Mouse (Mus musculus): ENCODE data around the gene Sgsm2. TPM values are rescaled to one million over a fixed set of nuclear protein-coding genes. Genes with fewer than 3 reads are reported as not detected.

Sgsm2 gene
- polyA plus RNA-seq, 1 experiment from 2014 or later = 6.2 TPM

DNA sequence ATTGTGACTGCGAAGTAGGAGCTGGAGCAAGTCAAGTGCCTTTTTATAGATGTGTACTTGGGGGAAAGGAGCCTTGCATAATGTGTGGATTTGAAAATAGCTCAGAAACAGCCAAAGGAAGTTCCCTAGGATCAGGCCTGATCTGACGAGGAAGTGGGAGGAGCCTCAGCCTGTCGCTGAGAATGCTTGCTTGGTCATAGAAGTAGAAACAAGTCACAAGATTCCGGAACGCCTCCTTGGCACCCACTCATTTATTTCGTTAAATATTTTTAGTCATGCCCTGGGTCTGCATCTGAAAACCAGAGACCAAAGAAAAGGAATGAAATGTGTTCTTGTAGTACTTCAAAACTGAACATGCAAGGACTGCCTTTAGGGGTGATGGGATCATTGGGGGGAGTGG lies 57.9 kb downstream of the Sgsm2 start:
- no peak overlapping the region; the same call in 1 of the 2 replicates for H3K9ac ChIP-seq
- peaks cover 35% of the 10 kb centered on the region for H3K4me1 ChIP-seq
- no peak for ATAC-seq (ENCODE audit: insufficient read depth, low FRiP score, low read depth)
- peak overlapping the region; percentile 57; the same call in 1 of the 2 replicates for H3K4me3 ChIP-seq (replicated peaks)
- 28% methylated on average over 6 of the region's 6 CpGs for WGBS
- H3K9me3 ChIP-seq = no peaks in the 10 kb centered on the region
- H3K27me3 ChIP-seq (replicated peaks) = no peaks in the 10 kb centered on the region
- H3K4me2 ChIP-seq = peak overlapping the region; percentile 90
- H3K27ac ChIP-seq = peak overlapping the region; percentile 98
- peaks cover 4% of the 10 kb centered on the region for H3K36me3 ChIP-seq

- WGBS = under 1% methylated on average over 33 of the region's 35 CpGs
- Histone ChIP-seq H3K9me3 (no peaks in the 10 kb centered on the region), H3K27me3 (replicated peaks) (no peaks in the 10 kb centered on the region), H3K9ac (peak overlapping the region; percentile 50), H3K4me1 (peaks cover 40% of the 10 kb centered on the region), H3K27ac (peak overlapping the region; percentile 98), H3K36me3 (peaks cover 4% of the 10 kb centered on the region), H3K4me3 (replicated peaks) (peak overlapping the region; percentile 57), H3K4me2 (peak overlapping the region; percentile 90)
- ATAC-seq (ENCODE audit: insufficient read depth, low FRiP score, low read depth) = peak; percentile 72
These were observed 58.4 kb downstream of the Sgsm2 start for GRCm38 (mm10) chr11:74838441-74838840.

- H3K4me2 ChIP-seq = peak overlapping the region; percentile 90
- peaks cover 3% of the 10 kb centered on the region for H3K36me3 ChIP-seq
- H3K9me3 ChIP-seq = no peaks in the 10 kb centered on the region
- H3K4me3 ChIP-seq (replicated peaks) = peak overlapping the region; percentile 57
- under 1% methylated on average over 43 of the region's 54 CpGs for WGBS
- ATAC-seq (ENCODE audit: insufficient read depth, low FRiP score, low read depth) = peak; percentile 83
- H3K9ac ChIP-seq = peak overlapping the region; percentile 50
- H3K27me3 ChIP-seq (replicated peaks) = no peaks in the 10 kb centered on the region
- H3K4me1 ChIP-seq = peaks cover 41% of the 10 kb centered on the region
- H3K27ac ChIP-seq = peak overlapping the region; percentile 98
These were observed 59.0 kb downstream of the Sgsm2 start for GRCm38 (mm10) chr11:74837694-74838431.

GRCm38 (mm10) chr11:74837056-74837693 lies 59.7 kb downstream of the Sgsm2 start:
- no peaks in the 10 kb centered on the region for H3K27me3 ChIP-seq (replicated peaks)
- no peak for ATAC-seq (ENCODE audit: insufficient read depth, low FRiP score, low read depth)
- H3K27ac ChIP-seq = peak overlapping the region; percentile 98
- peak overlapping the region; percentile 57 for H3K4me3 ChIP-seq (replicated peaks)
- H3K9ac ChIP-seq = peak overlapping the region; percentile 50; the same call in 1 of the 2 replicates
- no peaks in the 10 kb centered on the region for H3K36me3 ChIP-seq
- peak overlapping the region; percentile 90 for H3K4me2 ChIP-seq
- H3K4me1 ChIP-seq = peaks cover 40% of the 10 kb centered on the region
- H3K9me3 ChIP-seq = no peaks in the 10 kb centered on the region
- 42% methylated on average over 16 of the region's 16 CpGs for whole genome bisulfite sequencing

- Histone ChIP-seq H3K36me3 (no peaks in the 10 kb centered on the region), H3K4me1 (peaks cover 40% of the 10 kb centered on the region), H3K4me3 (replicated peaks) (no peak overlapping the region), H3K27me3 (replicated peaks) (no peaks in the 10 kb centered on the region), H3K9me3 (no peaks in the 10 kb centered on the region), H3K9ac (no peak overlapping the region), H3K27ac (0 out of 2 replicates have a peak overlapping the region, but pooled peaks have one; percentile 98), H3K4me2 (no peak overlapping the region)
- no peak for ATAC-seq (ENCODE audit: insufficient read depth, low FRiP score, low read depth)
- 93% methylated on average over 22 of the region's 22 CpGs for WGBS
These were observed 60.4 kb downstream of the Sgsm2 start for GRCm38 (mm10) chr11:74836225-74837055.

DNA sequence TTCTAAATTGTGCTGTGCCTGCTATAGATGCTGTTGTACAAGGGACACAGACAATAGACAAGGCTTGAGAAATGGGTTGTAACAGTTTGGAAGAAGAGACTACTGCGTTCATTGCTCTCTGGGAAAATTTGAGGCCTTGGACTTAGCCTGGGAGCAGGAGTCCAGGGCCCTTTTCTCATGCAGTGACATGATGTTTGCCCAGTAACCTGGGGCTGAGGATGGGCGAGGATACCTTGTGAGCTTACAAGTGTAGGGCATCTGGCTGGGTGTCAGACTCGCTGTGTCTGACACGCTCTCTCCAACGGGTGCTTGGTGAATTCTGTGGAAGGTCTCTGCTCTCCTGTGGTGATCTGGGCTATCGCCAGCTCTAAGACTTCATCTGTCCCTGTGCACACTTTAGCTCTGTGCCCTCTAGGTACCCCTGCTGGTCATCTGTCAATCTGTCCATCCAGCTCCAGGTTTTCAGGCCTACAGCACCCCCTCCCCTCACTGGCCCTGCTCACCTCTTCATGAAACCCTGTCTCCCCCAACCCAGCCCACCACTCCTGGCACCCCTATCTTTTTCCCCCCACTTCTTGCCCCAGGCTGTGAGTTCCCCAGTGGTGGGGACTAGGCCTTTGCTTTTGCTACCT lies 61.2 kb downstream of the Sgsm2 start:
- H3K27me3 ChIP-seq (replicated peaks) = no peaks in the 10 kb centered on the region
- no peaks in the 10 kb centered on the region for H3K9me3 ChIP-seq
- no peak overlapping the region for H3K27ac ChIP-seq
- no peak overlapping the region for H3K4me3 ChIP-seq (replicated peaks)
- WGBS = 88% methylated on average over 6 of the region's 6 CpGs
- no peak for ATAC-seq (ENCODE audit: insufficient read depth, low FRiP score, low read depth)
- H3K4me1 ChIP-seq = peaks cover 40% of the 10 kb centered on the region
- no peak overlapping the region for H3K4me2 ChIP-seq
- no peak overlapping the region for H3K9ac ChIP-seq
- H3K36me3 ChIP-seq = no peaks in the 10 kb centered on the region

- no peaks in the 10 kb centered on the region for H3K9me3 ChIP-seq
- no peak overlapping the region for H3K4me2 ChIP-seq
- H3K4me3 ChIP-seq (replicated peaks) = no peak overlapping the region
- peaks cover 40% of the 10 kb centered on the region for H3K4me1 ChIP-seq
- peak overlapping the region; percentile 55; the same call in 1 of the 2 replicates for H3K27ac ChIP-seq
- no peak overlapping the region for H3K9ac ChIP-seq
- WGBS = 43% methylated on average over 5 of the region's 5 CpGs
- no peaks in the 10 kb centered on the region for H3K36me3 ChIP-seq
- H3K27me3 ChIP-seq (replicated peaks) = no peaks in the 10 kb centered on the region
- ATAC-seq (ENCODE audit: insufficient read depth, low FRiP score, low read depth) = no peak
These were observed 62.1 kb downstream of the Sgsm2 start for GRCm38 (mm10) chr11:74834650-74835277.

DNA sequence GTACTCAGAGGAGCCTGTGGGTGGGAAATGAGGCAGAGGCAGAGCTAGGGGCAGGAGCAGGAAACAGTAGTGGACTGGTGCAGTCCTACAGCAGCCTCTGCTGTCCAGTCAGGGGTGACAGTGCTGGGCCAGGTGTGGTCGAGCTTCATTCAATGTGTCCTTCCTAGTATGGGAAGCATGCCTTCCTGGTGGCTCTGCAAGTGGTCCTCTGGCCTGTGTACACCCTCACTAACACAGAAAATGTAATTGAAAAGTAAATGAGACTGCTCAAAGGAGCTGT lies 62.6 kb downstream of the Sgsm2 start:
- Histone ChIP-seq H3K27me3 (replicated peaks) (no peaks in the 10 kb centered on the region), H3K4me2 (no peak overlapping the region), H3K27ac (peak overlapping the region; percentile 55; the same call in 1 of the 2 replicates), H3K9me3 (no peaks in the 10 kb centered on the region), H3K4me1 (peaks cover 42% of the 10 kb centered on the region), H3K36me3 (no peaks in the 10 kb centered on the region), H3K9ac (no peak overlapping the region), H3K4me3 (replicated peaks) (no peak overlapping the region)
- no peak for ATAC-seq (ENCODE audit: insufficient read depth, low FRiP score, low read depth)
- WGBS = 50% methylated on average over 1 of the region's 1 CpGs

DNA sequence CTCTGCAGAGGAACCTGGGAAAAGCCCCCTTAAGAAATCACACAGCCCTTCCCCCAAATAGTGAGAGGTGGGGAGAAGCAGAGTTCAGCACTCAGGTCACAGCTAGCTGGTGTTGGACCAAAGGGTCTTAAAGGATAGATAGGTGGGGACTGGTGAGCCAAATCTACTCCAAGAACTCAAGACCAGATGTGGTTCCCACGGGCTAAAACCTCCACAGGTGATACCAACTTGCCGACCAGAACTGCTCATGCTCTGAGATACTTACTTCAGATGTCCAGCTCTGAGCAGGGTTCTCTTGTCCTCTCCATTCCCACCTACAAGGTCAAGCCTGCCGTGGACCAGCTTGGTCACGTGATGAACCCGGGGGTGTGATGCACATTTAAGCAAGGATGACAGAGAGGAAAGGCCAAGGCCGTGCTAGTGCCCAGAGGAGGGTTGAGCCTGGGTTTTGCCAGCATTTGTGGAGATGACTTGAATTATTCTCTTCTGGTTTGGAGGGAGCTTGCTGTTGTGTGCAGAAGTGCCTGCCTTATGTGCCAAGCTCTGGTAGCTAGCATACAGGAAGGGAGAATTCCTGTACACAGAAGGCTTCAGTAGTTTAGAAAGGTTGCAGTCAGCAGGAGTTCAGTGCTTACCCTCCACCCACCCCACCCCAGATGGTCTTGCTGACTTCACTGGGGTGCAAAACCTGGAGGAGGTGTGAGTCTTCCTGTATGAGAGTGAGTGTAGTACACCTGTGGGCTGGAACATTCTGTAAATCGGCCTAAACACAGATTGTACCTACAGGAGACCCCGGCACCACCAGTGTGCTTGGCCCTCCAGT lies 63.1 kb downstream of the Sgsm2 start:
- H3K4me1 ChIP-seq = peaks cover 41% of the 10 kb centered on the region
- H3K4me2 ChIP-seq = peak overlapping the region; percentile 86
- 70% methylated on average over 8 of the region's 8 CpGs for whole genome bisulfite sequencing
- H3K27me3 ChIP-seq (replicated peaks) = no peaks in the 10 kb centered on the region; the same call in 1 of the 2 replicates
- no peak overlapping the region for H3K9ac ChIP-seq
- H3K9me3 ChIP-seq = no peaks in the 10 kb centered on the region
- H3K36me3 ChIP-seq = no peaks in the 10 kb centered on the region
- peak overlapping the region; percentile 72; the same call in 1 of the 2 replicates for H3K4me3 ChIP-seq (replicated peaks)
- no peak for ATAC-seq (ENCODE audit: insufficient read depth, low FRiP score, low read depth)
- H3K27ac ChIP-seq = peak overlapping the region; percentile 55; the same call in 1 of the 2 replicates

DNA sequence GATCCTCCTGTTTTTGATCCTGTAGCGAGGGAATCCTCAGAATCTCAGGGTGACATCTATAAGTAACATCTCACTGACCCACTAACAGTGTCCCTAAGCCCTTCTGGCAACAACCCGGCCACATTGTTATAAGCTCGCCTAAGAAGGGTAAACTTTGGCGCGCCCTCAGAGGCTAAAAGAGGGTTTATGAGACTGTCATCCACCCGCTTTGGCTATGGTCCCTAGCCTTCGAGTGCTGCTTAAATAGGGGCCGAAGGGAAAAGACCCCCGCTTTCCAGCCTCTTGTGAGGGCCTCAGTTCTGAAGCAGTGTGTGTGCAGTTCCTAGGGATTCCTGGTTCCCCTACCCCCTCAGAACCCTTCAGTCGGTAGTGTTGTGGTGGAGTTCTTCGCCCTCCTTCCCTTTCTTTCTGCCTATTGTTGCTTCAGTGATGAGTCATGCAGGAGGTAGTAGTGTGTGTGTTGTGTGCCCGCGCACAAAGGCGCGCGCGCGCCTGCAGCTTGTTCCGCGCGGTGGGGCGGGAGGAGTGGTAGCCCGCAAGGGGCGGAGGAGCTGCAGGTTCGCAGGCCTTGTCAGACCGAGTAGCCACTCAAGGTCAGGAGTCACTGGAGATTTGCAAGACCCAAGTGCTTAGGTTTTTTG lies 64.2 kb downstream of the Sgsm2 start:
- Histone ChIP-seq H3K4me3 (replicated peaks) (peak overlapping the region; percentile 72), H3K4me2 (peak overlapping the region; percentile 86), H3K36me3 (no peaks in the 10 kb centered on the region), H3K9me3 (no peaks in the 10 kb centered on the region), H3K27ac (peak overlapping the region; percentile 98), H3K9ac (peak overlapping the region; percentile 37), H3K4me1 (peaks cover 43% of the 10 kb centered on the region), H3K27me3 (replicated peaks) (no peaks in the 10 kb centered on the region; the same call in 1 of the 2 replicates)
- under 1% methylated on average over 26 of the region's 26 CpGs for WGBS
- ATAC-seq (ENCODE audit: insufficient read depth, low FRiP score, low read depth) = no peak

All from stomach, embryonic 15.5 days (tissue).